Mouse (Mus musculus) gastrocnemius, adult 2 months (tissue): ENCODE data around the gene Guf1. TPM values are rescaled to one million over a fixed set of nuclear protein-coding genes. Genes with fewer than 3 reads are reported as not detected.

ENCODE experiments used
- DNase-seq: peaks from one replicate; pipeline ENCODE4 v3.0.0; 2022
- H3K27ac ChIP-seq: fragments of 200-600 bp; 2 replicates; pipeline ENCODE4 v1.8.1; 2022; ENCODE audit warnings: mild to moderate bottlenecking
- H3K4me3 ChIP-seq: fragments of 200-600 bp; 2 replicates; pipeline ENCODE4 v1.8.1; 2022; ENCODE audit warnings: mild to moderate bottlenecking, moderate library complexity
- CTCF ChIP-seq: fragments of 200-600 bp; IDR thresholded peaks from 2 replicates; pipeline ENCODE4 v1.8.1; 2022; ENCODE audit warnings: antibody characterized with exemption, mild to moderate bottlenecking, moderate library complexity
- intact Hi-C: fragments of 180-260 bp; cut with DNase I; formaldehyde crosslinking; loops from one replicate; pipeline ENCODE4 v1.15.1; 2025
- total RNA-seq, 2 experiments: library from RNA; stranded (reverse); gene quantifications; 2 replicates each; pipeline ENCODE4 v1.2.3; 2021

Gene Guf1
- total RNA-seq, 2 experiments from 2014 or later: 15.2 to 19.0 TPM

- DNase-seq: no peak
- TF ChIP-seq CTCF: peak; percentile 41
- H3K27ac ChIP-seq: no peak overlapping the region
- H3K4me3 ChIP-seq: no peak overlapping the region
- intact Hi-C loops: no loop called here
Measured at GRCm38 (mm10) chr5:69601027-69601426, 44.3 kb downstream of the Guf1 start.

- intact Hi-C loops: no loop called here
- peak; percentile 67 for TF ChIP-seq CTCF
- H3K27ac ChIP-seq: no peak overlapping the region
- DNase-seq: no peak
- no peak overlapping the region for H3K4me3 ChIP-seq
Measured at GRCm38 (mm10) chr5:69613209-69613796, 56.6 kb downstream of the Guf1 start.

- Histone ChIP-seq H3K27ac (no peak overlapping the region), H3K4me3 (no peak overlapping the region)
- TF ChIP-seq CTCF: no peak
- intact Hi-C loops: no loop called here
- DNase-seq: no peak
Measured at GRCm38 (mm10) chr5:69620899-69621298, 64.2 kb downstream of the Guf1 start.

Other genes with a start within 250 kb of the Guf1 start
- under 1 TPM in 1 of 2 experiments, not detected in 1; 0.17 TPM for gene Kctd8, start 215.2 kb upstream of the Guf1 start, total RNA-seq
- gene Yipf7, start 14.3 kb upstream of the Guf1 start, total RNA-seq: 100 to 1,000 TPM in 1 of 2 experiments, 10 to 100 TPM in 1; 73.2 to 121 TPM
- 1 to 10 TPM; 3.3 to 3.9 TPM for gene Gnpda2, start 35.4 kb downstream of the Guf1 start, total RNA-seq